Mouse (Mus musculus) E14TG2a.4 (cell line): ENCODE measurements at regions not wholly inside any gene's neighbourhood (a gene's known extent, or its start where the extent isn't known, plus 50 kb on each side); places are given as distances from the start of the nearest gene placed in this dataset.

Experiments used
- H3K27me3 ChIP-seq: 2 replicates; pipeline ENCODE4 v1.6.1; 2014; ENCODE audit warnings: low read length, control low read depth; ENCODE audit not compliant: insufficient read depth
- H3K36me3 ChIP-seq: 2 replicates; pipeline ENCODE4 v1.6.1; 2014; ENCODE audit warnings: low read length, control low read depth; ENCODE audit not compliant: insufficient read depth
- H3K4me1 ChIP-seq: replicated peaks from 2 replicates; pipeline ENCODE4 v1.6.1; 2014; ENCODE audit warnings: low read depth, low read length, control low read depth
- H3K4me3 ChIP-seq: replicated peaks from 2 replicates; pipeline ENCODE4 v1.5.1; 2014; ENCODE audit warnings: mild to moderate bottlenecking, low read length
- H3K9me3 ChIP-seq: 2 replicates; pipeline ENCODE4 v1.6.1; 2014; ENCODE audit warnings: low read length, control low read depth
- CTCF ChIP-seq: conservative IDR thresholded peaks from 2 replicates; pipeline ENCODE4 v1.5.1; 2014; ENCODE audit warnings: low read length
- NANOG ChIP-seq: IDR thresholded peaks from 2 replicates; pipeline ENCODE4 v1.6.1; 2014; ENCODE audit warnings: borderline replicate concordance, low read length, mixed read lengths
- POU5F1 ChIP-seq: IDR thresholded peaks from 2 replicates; pipeline ENCODE4 v1.6.1; 2014; ENCODE audit warnings: low read length, borderline replicate concordance

- TF ChIP-seq POU5F1 (no peak), CTCF (no peak), NANOG (no peak)
- Histone ChIP-seq H3K4me3 (no peak overlapping the region), H3K4me1 (no peaks in the 10 kb centered on the region), H3K36me3 (no peaks in the 10 kb centered on the region), H3K9me3 (no peaks in the 10 kb centered on the region), H3K27me3 (no peaks in the 10 kb centered on the region)
These were observed 132.8 kb upstream of the Gas1 start for GRCm38 (mm10) chr13:60309926-60310325.

DNA sequence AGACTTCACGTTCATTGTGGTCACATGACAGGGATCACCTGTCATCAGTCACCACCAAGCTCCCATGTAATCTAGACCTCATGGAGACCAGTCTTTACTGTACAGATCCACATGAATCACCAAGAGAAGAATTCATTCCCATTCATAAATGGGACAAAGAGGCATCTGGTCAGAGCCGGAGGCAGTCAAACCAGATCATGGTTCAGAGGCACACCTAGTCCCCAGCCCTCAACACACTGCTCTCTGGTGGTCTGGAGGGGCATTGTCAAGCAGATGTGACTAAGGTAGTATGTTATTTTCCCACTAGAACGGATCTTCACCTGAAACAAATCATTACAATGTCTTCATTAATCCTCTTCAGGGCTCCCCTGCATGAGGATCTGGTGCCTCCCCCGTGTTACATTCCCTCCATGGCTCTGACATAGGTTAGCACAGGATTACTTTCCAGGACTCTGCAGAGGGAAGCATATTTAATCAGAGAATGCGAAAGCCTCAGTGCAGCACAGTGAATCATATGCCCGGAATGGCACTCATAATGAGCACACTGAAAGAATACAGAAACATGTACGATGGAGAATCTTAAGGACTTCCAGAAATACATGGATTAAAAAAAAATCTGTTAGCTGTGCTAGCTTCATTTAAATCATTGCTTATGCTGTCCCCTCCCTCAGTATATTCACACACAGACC, 135.4 kb upstream of the Gas1 start:
- Histone ChIP-seq H3K27me3 (no peaks in the 10 kb centered on the region), H3K36me3 (no peaks in the 10 kb centered on the region)
- TF ChIP-seq POU5F1 = no peak
- peak; percentile 35 for TF ChIP-seq CTCF

DNA sequence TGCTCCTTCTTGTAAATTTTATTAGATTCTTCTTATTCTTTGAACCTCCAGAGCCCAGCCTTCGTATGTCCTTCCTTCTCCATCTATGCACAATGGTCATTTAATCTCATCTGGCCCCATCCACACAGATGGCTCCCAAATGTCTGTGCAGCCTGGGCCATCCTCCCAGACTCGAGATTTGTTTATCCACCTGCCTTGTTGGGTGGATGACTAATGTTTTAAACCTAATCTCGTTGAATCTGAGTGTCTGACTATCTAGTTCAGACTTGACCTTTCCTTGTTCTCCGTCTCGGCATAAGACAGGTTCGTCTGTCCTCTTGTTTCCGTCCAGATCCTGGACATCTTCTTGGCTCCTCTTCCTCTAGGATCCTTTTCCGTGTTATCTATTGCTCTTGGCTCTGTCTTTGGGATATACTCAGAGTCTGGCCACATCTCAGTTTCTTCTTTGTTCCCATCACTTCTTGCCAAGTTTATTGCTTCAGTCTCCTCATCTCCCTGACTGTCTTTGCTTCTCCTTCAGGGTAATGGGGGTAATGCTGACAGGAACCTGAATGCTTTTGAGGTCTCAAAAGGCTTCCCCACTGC, 141.4 kb upstream of the Gas1 start:
- no peak for TF ChIP-seq CTCF
- TF ChIP-seq NANOG = no peak
- no peak for TF ChIP-seq POU5F1
- H3K36me3 ChIP-seq = no peaks in the 10 kb centered on the region
- no peaks in the 10 kb centered on the region; the same call in 1 of the 2 replicates for H3K9me3 ChIP-seq
- no peaks in the 10 kb centered on the region for H3K27me3 ChIP-seq
- H3K4me1 ChIP-seq = no peaks in the 10 kb centered on the region
- H3K4me3 ChIP-seq = no peak overlapping the region

More for the DNA sequence above, 135.4 kb upstream of the Gas1 start:
- H3K4me1 ChIP-seq = no peaks in the 10 kb centered on the region
- H3K9me3 ChIP-seq = no peaks in the 10 kb centered on the region; the same call in 1 of the 2 replicates
- H3K4me3 ChIP-seq = no peak overlapping the region

DNA sequence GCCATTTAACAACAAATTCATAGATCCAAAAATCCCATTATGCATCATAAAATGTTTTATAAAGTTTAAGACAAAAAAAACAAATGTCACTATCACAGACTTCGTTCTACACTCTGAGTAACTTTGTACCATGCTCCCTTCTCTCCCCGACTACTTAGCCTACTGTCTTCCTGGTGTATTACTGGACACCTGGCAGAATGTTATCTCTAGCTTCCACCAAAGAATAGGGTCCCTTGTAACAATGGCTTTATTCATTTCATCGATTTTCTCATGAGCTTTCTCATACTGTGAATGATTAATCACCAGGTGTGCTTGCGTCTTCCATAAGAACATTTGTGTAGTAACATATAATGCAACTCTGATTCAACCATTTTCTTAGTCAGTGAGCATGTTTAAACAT, 142.1 kb upstream of the Gas1 start:
- Histone ChIP-seq H3K9me3 (no peaks in the 10 kb centered on the region; the same call in 1 of the 2 replicates), H3K36me3 (no peaks in the 10 kb centered on the region), H3K4me1 (no peaks in the 10 kb centered on the region), H3K27me3 (no peaks in the 10 kb centered on the region), H3K4me3 (no peak overlapping the region)
- TF ChIP-seq CTCF (no peak), POU5F1 (no peak), NANOG (no peak)

- Histone ChIP-seq H3K36me3 (no peaks in the 10 kb centered on the region), H3K4me1 (no peaks in the 10 kb centered on the region), H3K4me3 (no peak overlapping the region), H3K27me3 (no peaks in the 10 kb centered on the region), H3K9me3 (no peaks in the 10 kb centered on the region; the same call in 1 of the 2 replicates)
- TF ChIP-seq CTCF = no peak
- TF ChIP-seq POU5F1 = no peak
These were observed 142.9 kb upstream of the Gas1 start for GRCm38 (mm10) chr13:60319861-60320602.

GRCm38 (mm10) chr13:60322579-60322978, 145.4 kb upstream of the Gas1 start:
- Histone ChIP-seq H3K27me3 (no peaks in the 10 kb centered on the region), H3K36me3 (no peaks in the 10 kb centered on the region), H3K9me3 (peaks cover 17% of the 10 kb centered on the region), H3K4me3 (no peak overlapping the region), H3K4me1 (no peaks in the 10 kb centered on the region)
- TF ChIP-seq NANOG (no peak), POU5F1 (no peak), CTCF (no peak)

DNA sequence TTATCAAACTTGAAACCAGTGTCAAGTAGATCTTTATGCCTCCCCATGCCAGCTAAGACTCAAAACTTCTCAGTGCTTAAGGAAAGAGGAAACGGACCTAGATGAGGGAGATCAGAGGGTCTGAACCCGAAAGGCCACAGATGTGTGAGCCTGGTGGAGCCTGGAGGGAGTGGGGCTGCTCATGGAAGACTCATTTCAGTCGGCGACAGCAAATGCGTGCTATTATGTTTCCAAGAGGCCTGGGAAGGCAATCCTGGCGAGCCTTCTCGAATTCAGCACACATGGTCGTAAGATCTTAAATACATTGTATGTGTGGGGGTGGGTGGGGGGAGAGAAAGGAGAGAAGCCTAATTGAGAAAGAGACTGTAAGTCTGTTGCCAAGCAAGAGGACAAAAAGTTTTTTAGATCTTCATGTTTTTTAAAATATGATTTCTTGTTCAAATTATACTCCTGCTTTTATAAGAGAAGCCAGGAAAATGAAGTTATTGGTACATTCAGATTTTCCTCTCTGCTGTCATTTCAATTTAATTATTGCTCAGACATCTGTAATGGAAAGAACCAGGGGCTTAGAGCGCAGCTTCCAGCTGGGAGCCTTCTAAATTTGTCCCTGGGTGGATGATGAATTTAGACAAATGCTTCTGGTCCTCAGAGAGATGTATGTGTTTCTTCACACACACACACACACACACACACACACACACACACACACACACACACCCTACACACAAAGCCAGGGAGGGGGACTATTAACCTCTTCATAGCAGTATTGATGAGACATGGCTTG, 153.5 kb upstream of the Gas1 start:
- Histone ChIP-seq H3K27me3 (no peaks in the 10 kb centered on the region), H3K4me3 (no peak overlapping the region), H3K36me3 (no peaks in the 10 kb centered on the region), H3K4me1 (no peaks in the 10 kb centered on the region), H3K9me3 (peaks cover 30% of the 10 kb centered on the region)
- TF ChIP-seq POU5F1 (no peak), NANOG (no peak), CTCF (no peak)

DNA sequence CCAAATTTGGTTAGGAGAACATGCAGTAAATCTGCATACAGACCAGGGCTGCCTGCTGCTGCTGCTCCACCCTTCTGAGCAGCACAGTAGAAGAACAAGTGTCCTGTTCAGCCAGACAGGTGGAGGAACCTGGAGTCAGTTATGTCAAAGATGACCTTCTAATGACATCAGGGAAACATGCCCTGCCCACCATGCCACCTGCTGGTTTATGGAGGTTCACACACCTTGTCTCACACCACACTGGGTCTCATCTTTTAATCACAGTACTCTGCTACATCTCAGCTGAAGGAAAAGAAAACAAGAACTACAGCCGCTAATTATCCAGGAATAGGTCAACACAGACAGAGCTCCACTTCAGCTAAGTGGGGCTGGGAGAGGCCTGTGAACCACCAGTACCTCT, 159.0 kb upstream of the Gas1 start:
- TF ChIP-seq NANOG = no peak
- no peak overlapping the region for H3K4me3 ChIP-seq
- H3K4me1 ChIP-seq = no peaks in the 10 kb centered on the region
- H3K9me3 ChIP-seq = peaks cover 14% of the 10 kb centered on the region; the same call in 1 of the 2 replicates
- no peaks in the 10 kb centered on the region for H3K36me3 ChIP-seq
- no peaks in the 10 kb centered on the region for H3K27me3 ChIP-seq
